Mouse (Mus musculus): ENCODE measurements around the gene Tra2a. TPM values are rescaled to one million over a fixed set of nuclear protein-coding genes. Genes with fewer than 3 reads are reported as not detected.

Gene Tra2a
- total and polyA plus RNA-seq, 2 experiments, result 9.8 to 20.5 TPM

- no peak overlapping the region for H3K9ac ChIP-seq (ENCODE audit: low read depth, low read length)
Observed at GRCm38 (mm10) chr6:49219001-49219560, 44.8 kb downstream of the Tra2a start.

GRCm38 (mm10) chr6:49218275-49218802 is 45.5 kb downstream of the Tra2a start:
- H3K4me3 ChIP-seq (ENCODE audit: insufficient read depth, low read depth, low read length), result no peak overlapping the region
- peaks cover 40% of the 10 kb centered on the region for H3K27me3 ChIP-seq (ENCODE audit: control insufficient read depth, insufficient read depth, low read length)
- no peak for DNase-seq (ENCODE audit: extremely low read depth, low read depth, low spot score)
- no peaks in the 10 kb centered on the region for H3K79me2 ChIP-seq (ENCODE audit: control insufficient read depth, insufficient read depth, low read length)
- peaks cover 4% of the 10 kb centered on the region for H3K4me1 ChIP-seq (ENCODE audit: control insufficient read depth, insufficient read depth, low read length)
- TF ChIP-seq CTCF (IDR thresholded peaks at IDR 0.05; ENCODE audit: low read depth, low read length) (no peak), POLR2A (IDR thresholded peaks at IDR 0.05; ENCODE audit: extremely low read depth, insufficient read depth, low read length) (no peak)
- WGBS, result 1% methylated on average over 31 of the region's 31 CpGs
- no peaks in the 10 kb centered on the region for H3K36me3 ChIP-seq (ENCODE audit: control insufficient read depth, insufficient read depth, low read length)
- H3K9ac ChIP-seq (ENCODE audit: low read depth, low read length), result no peak overlapping the region
- no peak overlapping the region for H3K27ac ChIP-seq (replicated peaks; ENCODE audit: insufficient read depth, low read depth, low read length)

More at GRCm38 (mm10) chr6:49219001-49219560, 44.8 kb downstream of the Tra2a start:
- TF ChIP-seq POLR2A (IDR thresholded peaks at IDR 0.05; ENCODE audit: extremely low read depth, insufficient read depth, low read length) (no peak), CTCF (IDR thresholded peaks at IDR 0.05; ENCODE audit: low read depth, low read length) (no peak)
- Histone ChIP-seq H3K79me2 (ENCODE audit: control insufficient read depth, insufficient read depth, low read length) (no peaks in the 10 kb centered on the region), H3K4me1 (ENCODE audit: control insufficient read depth, insufficient read depth, low read length) (no peaks in the 10 kb centered on the region; the same call in 1 of the 2 replicates), H3K4me3 (ENCODE audit: insufficient read depth, low read depth, low read length) (no peak overlapping the region), H3K27me3 (ENCODE audit: control insufficient read depth, insufficient read depth, low read length) (peaks cover 33% of the 10 kb centered on the region), H3K36me3 (ENCODE audit: control insufficient read depth, insufficient read depth, low read length) (no peaks in the 10 kb centered on the region), H3K27ac (replicated peaks; ENCODE audit: insufficient read depth, low read depth, low read length) (no peak overlapping the region)
- 43% methylated on average over 4 of the region's 4 CpGs for WGBS
- peak; percentile 43 for DNase-seq (ENCODE audit: extremely low read depth, low read depth, low spot score)

GRCm38 (mm10) chr6:49217581-49218274 is 46.1 kb downstream of the Tra2a start:
- under 1% methylated on average over 56 of the region's 56 CpGs for WGBS
- Histone ChIP-seq H3K27me3 (ENCODE audit: control insufficient read depth, insufficient read depth, low read length) (peaks cover 45% of the 10 kb centered on the region), H3K4me3 (ENCODE audit: insufficient read depth, low read depth, low read length) (0 out of 2 replicates have a peak overlapping the region, but pooled peaks have one; percentile 17), H3K79me2 (ENCODE audit: control insufficient read depth, insufficient read depth, low read length) (no peaks in the 10 kb centered on the region), H3K4me1 (ENCODE audit: control insufficient read depth, insufficient read depth, low read length) (peaks cover 5% of the 10 kb centered on the region), H3K27ac (replicated peaks; ENCODE audit: insufficient read depth, low read depth, low read length) (no peak overlapping the region), H3K36me3 (ENCODE audit: control insufficient read depth, insufficient read depth, low read length) (no peaks in the 10 kb centered on the region), H3K9ac (ENCODE audit: low read depth, low read length) (no peak overlapping the region)
- no peak for TF ChIP-seq CTCF (IDR thresholded peaks at IDR 0.05; ENCODE audit: low read depth, low read length)
- no peak for TF ChIP-seq POLR2A (IDR thresholded peaks at IDR 0.05; ENCODE audit: extremely low read depth, insufficient read depth, low read length)
- DNase-seq (ENCODE audit: extremely low read depth, low read depth, low spot score), result no peak

GRCm38 (mm10) chr6:49216811-49217542 is 46.9 kb downstream of the Tra2a start:
- Histone ChIP-seq H3K27ac (replicated peaks; ENCODE audit: insufficient read depth, low read depth, low read length) (no peak overlapping the region), H3K27me3 (ENCODE audit: control insufficient read depth, insufficient read depth, low read length) (peaks cover 43% of the 10 kb centered on the region), H3K4me1 (ENCODE audit: control insufficient read depth, insufficient read depth, low read length) (peaks cover 5% of the 10 kb centered on the region), H3K4me3 (ENCODE audit: insufficient read depth, low read depth, low read length) (no peak overlapping the region), H3K79me2 (ENCODE audit: control insufficient read depth, insufficient read depth, low read length) (no peaks in the 10 kb centered on the region), H3K9ac (ENCODE audit: low read depth, low read length) (no peak overlapping the region), H3K36me3 (ENCODE audit: control insufficient read depth, insufficient read depth, low read length) (no peaks in the 10 kb centered on the region)
- TF ChIP-seq POLR2A (IDR thresholded peaks at IDR 0.05; ENCODE audit: extremely low read depth, insufficient read depth, low read length) (no peak), CTCF (IDR thresholded peaks at IDR 0.05; ENCODE audit: low read depth, low read length) (no peak)
- DNase-seq (ENCODE audit: extremely low read depth, low read depth, low spot score), result no peak
- WGBS, result 18% methylated on average over 11 of the region's 11 CpGs

- H3K4me3 ChIP-seq (ENCODE audit: insufficient read depth, low read depth, low read length), result no peak overlapping the region
- peaks cover 5% of the 10 kb centered on the region for H3K4me1 ChIP-seq (ENCODE audit: control insufficient read depth, insufficient read depth, low read length)
- no peak overlapping the region for H3K9ac ChIP-seq (ENCODE audit: low read depth, low read length)
- H3K79me2 ChIP-seq (ENCODE audit: control insufficient read depth, insufficient read depth, low read length), result no peaks in the 10 kb centered on the region
- H3K27ac ChIP-seq (replicated peaks; ENCODE audit: insufficient read depth, low read depth, low read length), result no peak overlapping the region
- TF ChIP-seq POLR2A (IDR thresholded peaks at IDR 0.05; ENCODE audit: extremely low read depth, insufficient read depth, low read length), result no peak
- TF ChIP-seq CTCF (IDR thresholded peaks at IDR 0.05; ENCODE audit: low read depth, low read length), result no peak
- 17% methylated on average over 14 of the region's 14 CpGs for WGBS
- DNase-seq (ENCODE audit: extremely low read depth, low read depth, low spot score), result no peak
- peaks cover 42% of the 10 kb centered on the region for H3K27me3 ChIP-seq (ENCODE audit: control insufficient read depth, insufficient read depth, low read length)
- H3K36me3 ChIP-seq (ENCODE audit: control insufficient read depth, insufficient read depth, low read length), result no peaks in the 10 kb centered on the region
Observed at GRCm38 (mm10) chr6:49215748-49216585, 47.9 kb downstream of the Tra2a start.

Data from liver, adult 2 months (tissue).